Mouse (Mus musculus) heart, postnatal 10 days (tissue): ENCODE results near the gene Col7a1. TPM values are rescaled to one million over a fixed set of nuclear protein-coding genes. Genes with fewer than 3 reads are reported as not detected.

Experiments
- DNase-seq, 2 experiments: peaks; one replicate each; pipeline ENCODE4 v3.0.0; 2021
- intact Hi-C: fragments of 180-260 bp; cut with DNase I; formaldehyde crosslinking; loops from one replicate; pipeline ENCODE4 v1.15.1; 2025
- total RNA-seq, 2 experiments: library from RNA; stranded (reverse); gene quantifications; 2 replicates each; pipeline ENCODE4 v1.2.3; 2021

Gene Col7a1
- total RNA-seq, 2 experiments from 2014 or later, result 1.3 TPM

DNA sequence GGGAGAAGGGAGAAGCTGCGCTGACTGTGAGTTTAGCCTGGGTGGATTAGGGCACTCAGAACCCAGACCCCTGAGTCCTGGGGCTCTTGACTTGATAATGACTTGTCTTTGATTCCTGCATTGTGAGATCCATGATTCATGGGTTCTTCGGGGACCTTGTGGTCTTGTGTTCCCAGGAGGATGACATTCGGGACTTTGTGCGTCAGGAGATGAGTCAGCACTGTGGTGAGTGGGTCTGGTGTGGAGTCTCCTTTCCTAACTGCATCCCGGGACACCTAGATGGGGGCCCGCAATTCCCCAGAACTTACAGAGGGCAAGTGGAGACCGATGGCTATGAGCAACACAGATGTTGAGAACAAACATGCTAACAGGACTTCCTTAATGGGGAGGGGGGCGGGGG is 29.1 kb downstream of the Col7a1 start:
- no peak for DNase-seq
- intact Hi-C loops, result no loop called here

DNA sequence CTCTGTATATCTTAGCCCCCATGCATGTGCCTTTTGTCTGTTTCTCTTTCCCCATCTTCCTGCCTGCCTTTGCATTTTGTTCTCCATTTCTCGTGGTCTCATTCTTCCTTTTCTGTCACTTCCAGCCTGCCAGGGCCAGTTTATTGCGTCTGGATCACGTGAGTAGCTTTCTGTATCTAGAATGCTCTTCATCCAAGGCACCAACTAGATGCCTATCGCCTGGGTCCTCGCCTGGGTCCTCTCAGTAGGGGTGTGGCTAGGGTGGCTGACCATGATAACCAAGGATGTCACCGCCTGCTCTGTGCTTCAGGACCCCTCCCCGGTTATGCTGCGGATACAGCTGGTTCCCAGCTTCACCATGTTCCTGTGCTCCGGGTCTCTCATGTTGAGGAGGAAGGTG is 29.8 kb downstream of the Col7a1 start:
- intact Hi-C loops, result loop anchor here (1.0 kb wide), 1 partner anchor 16 kb away; no protein-coding TSS in a partner anchor
- no peak for DNase-seq

DNA sequence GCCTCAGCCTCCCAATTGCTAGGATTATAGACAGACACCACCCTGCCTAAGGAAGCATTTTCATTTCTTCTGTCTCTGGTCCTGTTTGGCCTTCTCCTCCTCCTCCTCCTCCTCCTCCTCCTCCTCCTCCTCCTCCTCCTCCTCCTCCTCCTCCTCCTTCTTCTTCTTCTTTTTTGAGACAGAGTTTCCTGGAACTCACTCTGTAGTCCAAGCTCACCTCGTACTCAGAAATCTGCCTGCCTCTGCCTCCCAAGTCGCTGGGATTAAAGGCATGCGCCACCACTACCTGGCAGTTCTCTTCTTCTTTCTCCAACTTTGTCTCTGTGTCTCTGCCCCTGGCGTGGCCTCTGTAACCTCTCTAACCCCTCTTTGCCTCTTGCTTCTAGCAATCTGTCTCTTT is 32.3 kb downstream of the Col7a1 start, which contains the start of gene Ucn2:
Gene Ucn2, plus strand, starts transcription at position 301 of the 400 bp plus-strand sequence.
- intact Hi-C loops, result no loop called here
- DNase-seq, result no peak

DNA sequence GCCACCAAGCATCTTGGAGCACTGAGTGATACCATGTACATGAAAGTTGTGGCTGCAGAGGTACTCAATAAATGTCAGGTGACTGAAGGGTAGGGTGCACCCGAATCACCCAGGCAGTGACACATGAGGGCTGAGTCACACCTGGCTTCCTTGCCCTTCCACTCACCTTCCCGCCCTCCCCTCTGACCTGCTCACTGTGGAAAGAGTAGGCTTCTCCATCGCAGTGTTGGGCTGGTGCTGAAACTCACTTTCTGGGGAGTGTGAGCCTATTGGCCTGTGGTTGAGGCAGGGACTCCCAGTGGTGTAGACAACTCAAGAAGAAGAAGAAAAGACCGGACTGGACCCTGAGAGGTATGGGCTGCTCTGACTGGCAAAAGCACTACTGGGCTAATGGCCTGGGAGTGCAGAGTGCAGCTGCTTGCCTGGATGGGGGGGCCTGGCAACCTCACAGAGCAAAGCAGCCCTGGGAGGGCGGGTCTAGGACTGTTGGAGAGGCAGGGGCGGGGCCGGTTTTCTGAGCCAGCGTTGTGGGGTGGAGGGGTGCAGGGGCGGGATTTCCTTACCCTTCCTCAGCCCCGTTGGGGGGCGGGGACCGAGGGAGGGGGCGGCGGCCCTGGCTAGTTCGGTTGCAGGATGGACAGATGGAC is 34.4 kb downstream of the Col7a1 start:
- intact Hi-C loops, result loop anchor here (2.0 kb wide), 1 partner anchor 51 kb away; the partner anchor contains the start of gene Uqcrc1
- DNase-seq, result peak; percentile 62 to 68

DNA sequence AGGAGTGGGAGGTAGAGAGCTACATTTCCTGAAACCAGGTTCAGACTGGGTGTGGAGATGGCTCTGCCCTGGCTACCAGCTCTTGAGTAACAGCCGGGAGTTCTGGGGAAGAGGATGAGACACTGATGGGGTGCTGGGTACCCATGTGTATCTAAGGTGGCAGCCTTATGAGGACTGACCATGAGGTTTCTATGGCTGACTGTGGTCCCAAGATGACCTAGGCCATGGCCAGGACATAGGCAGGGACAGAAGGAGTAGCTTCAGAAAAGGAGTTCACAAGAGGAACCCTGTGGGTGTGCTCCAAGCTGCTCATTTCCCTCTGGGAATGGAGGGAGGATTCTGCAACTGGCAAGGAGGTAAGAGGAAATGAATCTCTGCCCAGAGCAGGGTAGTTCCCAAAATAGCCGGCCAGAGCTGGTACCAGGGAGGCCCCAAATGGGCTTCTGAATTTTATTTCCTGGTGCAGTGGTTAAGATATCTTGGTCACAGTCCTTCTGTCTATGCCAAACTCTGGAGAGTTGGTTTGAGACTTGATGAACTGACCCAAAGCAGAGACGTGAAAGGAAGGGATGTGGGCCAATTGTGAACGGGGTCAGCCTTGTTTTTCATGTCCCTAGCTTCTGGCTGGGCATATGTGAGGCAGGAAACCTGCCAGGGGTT is 36.5 kb downstream of the Col7a1 start:
- peak; percentile 62 to 63 for DNase-seq
- intact Hi-C loops, result loop anchor here (2.0 kb wide), 1 partner anchor 53 kb away; the partner anchor contains the start of gene Uqcrc1

DNA sequence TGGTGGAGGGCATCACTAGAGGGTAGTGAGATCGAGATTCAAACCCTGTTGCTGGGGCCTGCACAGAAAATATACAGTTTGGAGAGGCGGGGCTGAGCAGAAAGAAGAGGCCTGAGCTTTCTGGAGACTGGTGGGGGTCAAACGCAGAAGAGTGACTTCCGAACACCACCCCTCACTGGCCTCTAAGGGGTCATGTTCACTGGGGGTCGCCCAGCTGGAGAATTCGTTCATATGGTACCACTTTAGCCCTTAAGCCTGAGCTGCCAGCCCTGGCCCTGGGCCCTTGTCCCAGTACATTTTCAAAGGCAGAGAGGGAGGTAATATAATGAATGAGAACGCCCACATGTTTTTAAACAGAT is 37.1 kb downstream of the Col7a1 start:
- intact Hi-C loops, result no loop called here
- DNase-seq, result no peak

DNA sequence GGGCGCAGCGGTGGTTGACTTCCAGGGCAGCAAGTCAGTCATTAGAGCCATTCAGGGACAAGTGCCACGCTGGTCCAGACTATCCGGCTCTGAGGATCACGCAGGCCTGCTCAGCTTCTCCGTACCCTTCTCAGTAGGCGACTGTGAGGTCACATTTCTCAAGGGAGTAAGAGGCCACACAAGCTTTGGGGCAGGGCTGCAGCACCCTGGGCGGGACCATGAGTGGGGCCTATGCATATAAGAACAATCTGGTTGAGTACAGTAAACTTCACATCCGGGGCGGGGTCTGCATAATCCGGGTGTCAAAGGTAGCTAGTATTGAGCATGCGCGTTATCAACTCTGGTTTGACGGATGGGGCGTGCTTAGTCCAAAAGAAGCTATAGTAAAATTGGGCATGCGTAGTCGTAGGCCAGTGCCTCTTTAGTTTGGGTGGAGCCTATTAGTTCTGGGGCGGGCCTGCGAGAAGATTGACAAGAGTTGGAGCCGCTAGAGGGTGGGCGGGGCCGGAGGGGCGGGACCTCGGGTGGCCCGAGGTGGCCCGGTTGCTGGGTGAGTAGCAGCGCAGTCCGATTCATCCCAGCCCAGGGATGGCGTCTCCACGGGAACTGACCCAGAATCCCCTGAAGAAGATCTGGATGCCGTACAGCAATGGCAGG is 38.2 kb downstream of the Col7a1 start, which contains the start of gene Pfkfb4:
Gene Pfkfb4, plus strand, starts transcription at position 351 of the 657 bp plus-strand sequence.
- intact Hi-C loops, result no loop called here
- peak; percentile 98 for DNase-seq

DNA sequence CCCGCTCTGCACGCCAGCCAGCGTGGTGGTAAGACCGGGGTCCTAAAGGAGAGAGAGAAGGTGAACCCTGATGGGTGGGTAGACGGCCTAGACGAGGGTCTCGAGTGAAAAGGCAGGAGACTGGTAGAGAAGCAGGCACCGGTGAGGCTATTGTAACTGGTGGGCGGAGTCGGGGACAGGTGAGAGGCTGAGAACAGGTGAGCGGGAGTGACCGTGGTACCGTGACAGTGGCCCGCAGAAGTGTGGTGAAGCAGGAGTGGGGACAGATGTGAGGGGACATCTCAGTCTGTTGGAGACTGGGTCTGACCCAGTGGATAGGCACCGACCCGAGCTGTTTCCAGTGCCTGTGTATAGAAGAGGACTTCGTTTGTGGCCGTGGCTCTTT is 38.7 kb downstream of the Col7a1 start:
- DNase-seq, result peak in 1 of 2 experiments; percentile 31

DNA sequence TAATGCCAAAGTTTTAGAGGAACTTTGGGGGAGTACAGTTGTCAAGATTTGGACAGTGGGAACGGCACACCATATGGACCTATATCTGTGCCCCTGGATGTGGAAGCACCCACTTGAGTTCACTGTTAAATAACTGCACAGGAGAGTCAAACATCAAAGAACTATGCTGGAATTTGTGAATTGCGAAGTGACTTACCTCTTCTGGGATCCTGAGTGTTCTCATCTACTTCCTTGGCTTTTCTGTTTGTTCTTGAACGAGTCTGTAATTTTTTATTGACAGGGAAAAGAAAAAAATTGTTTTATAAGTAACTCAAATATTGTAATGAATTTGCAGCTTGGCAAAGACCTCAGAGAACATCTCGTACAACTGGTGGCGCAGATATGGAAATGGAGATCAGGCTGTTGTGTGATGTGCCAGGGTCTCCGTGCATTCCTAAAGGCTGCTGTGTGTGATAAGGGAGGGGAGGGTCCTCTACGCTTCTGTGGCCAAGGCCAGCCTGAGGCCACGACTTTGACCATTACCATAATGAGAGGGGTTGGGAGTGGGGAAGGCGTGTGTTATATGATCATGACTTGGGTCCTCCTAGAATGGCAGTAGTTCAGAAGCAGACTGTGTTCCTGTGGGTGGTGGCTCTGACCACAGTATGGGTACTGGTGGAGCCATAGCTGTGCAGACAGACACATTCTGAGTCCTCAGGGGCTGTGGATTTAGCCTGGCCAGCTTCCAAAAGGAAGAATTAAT is 39.4 kb downstream of the Col7a1 start:
- intact Hi-C loops, result no loop called here

More for the DNA sequence above, 38.7 kb downstream of the Col7a1 start:
- intact Hi-C loops, result no loop called here

DNA sequence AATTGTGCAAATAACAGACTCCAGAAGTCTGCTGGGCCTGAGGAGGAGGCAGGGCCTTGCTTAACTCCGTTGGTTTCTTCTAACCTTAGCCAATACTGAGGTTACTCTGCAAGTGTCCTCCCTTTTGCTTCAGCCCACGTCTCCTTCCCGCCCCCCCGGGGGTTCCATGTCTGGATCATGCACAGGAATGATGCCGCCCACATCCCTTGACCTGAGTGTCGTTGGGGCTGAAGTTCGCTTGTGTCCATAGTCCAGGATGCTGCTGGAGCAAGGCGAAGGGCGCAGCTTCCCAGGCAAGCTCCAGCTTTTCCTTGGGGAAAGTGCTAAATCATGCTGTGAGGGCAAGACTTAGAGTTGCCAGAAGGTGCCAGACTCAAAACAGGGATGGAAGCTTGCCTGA is 43.0 kb downstream of the Col7a1 start:
- no peak for DNase-seq
- intact Hi-C loops, result no loop called here

More for the DNA sequence above, 39.4 kb downstream of the Col7a1 start:
- no peak for DNase-seq

DNA sequence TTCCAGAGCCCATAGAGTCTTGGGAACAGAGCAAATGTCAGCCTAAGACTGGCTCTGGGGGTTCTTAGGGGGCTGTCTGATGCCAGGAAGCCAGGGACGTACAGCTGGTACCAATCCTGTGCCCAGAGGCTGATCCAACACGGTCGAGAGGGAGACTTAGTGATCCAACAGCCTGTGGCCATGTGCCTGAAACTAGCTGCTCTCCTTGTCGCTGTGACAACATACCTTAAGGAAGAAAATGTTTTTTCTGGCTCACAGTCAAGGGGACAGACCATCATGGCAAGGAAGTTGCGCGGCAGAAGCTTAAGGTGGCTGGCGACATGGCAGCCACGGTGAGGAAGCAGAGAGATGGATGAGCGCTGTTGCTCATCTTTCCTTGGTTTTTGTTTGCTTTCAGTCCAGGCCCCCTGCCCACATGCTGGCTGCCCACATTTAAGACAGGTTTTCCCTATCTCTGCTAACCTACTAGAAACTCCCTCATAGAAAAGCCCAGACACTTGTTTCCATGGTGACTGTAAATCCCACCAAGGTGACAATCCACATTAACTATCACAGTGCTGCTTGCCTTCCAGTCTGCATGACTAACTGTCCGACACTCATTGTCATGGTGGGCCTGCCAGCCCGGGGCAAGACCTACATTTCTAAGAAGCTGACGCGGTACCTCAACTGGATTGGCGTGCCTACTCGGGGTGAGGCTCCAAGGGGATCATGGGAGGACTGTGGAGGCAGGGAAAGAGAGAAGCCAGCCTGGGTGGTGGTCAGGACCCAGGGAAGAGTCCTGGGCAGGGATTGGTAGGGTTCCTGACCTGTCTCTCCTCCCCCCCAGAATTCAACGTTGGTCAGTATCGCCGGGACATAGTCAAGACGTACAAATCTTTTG is 45.1 kb downstream of the Col7a1 start:
- DNase-seq, result no peak
- intact Hi-C loops, result loop anchor here (1.0 kb wide), 1 partner anchor 15 kb away; no protein-coding TSS in a partner anchor

DNA sequence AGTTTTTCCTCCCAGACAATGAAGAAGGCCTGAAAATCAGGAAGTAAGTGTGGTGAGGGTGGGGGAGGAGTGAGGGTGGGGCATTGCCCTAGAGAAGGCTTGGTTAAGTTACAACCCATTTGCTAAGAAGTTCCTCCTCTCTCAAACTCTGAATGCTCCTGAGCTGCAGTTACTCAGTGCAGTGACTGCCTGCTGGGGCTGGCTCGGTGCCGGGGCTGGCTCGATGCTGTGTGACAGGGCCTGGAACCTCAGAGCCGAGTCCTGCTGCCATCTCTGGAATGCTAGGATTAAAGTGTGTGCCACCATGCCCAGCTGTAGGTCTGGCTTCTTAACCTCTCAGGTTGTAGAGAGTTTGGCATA is 45.8 kb downstream of the Col7a1 start:
- no peak for DNase-seq
- intact Hi-C loops, result loop anchor here (1.0 kb wide), 1 partner anchor 16 kb away; no protein-coding TSS in a partner anchor

DNA sequence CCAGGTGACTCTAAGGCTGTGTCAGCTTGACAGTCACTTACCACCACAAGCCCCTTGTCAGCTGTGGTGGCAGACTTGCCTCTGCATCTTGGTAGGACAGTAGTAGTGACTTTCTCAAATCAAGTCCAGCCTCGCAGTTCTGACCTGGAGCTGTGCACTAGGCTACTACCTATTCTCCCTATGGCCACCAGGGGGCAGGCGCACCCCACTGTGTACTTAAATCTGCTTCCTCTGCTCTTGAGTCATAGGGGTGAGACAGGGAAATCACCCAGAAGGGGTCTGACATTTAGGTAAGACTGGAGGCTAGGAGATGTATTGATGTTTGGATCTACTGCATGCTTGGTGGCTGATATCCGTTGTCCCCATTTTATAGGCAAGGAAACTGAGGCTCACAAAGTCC is 47.3 kb downstream of the Col7a1 start:
- intact Hi-C loops, result loop anchor here (1.0 to 5.0 kb wide), 3 partner anchors 37 to 862 kb away; partner anchors contain the start of genes Shisa5 and Trex1
- peak; percentile 71 to 74 for DNase-seq

DNA sequence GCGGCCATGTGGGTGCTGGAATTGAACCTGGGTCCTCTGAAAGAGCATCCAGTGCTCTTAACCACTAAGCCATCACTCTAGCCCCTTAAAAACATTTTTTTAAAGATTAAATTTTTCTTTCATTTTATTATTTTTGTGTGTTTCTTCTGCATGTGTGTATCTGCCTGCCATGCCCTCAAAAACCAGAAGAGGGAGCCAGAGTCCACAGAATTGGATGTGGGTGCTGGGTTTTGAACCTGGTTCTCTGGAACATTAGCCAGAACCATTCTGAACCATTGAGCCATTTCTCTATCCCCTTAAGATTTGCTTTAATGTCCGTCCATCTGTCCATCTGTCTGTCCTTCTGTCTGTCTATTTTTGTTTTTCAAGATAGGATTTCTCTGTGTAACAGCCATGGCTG is 49.8 kb downstream of the Col7a1 start:
- peak; percentile 47 to 72 for DNase-seq
- intact Hi-C loops, result loop anchor here (1.0 to 5.0 kb wide), 3 partner anchors 34 to 859 kb away; partner anchors contain the start of gene Shisa5

DNA sequence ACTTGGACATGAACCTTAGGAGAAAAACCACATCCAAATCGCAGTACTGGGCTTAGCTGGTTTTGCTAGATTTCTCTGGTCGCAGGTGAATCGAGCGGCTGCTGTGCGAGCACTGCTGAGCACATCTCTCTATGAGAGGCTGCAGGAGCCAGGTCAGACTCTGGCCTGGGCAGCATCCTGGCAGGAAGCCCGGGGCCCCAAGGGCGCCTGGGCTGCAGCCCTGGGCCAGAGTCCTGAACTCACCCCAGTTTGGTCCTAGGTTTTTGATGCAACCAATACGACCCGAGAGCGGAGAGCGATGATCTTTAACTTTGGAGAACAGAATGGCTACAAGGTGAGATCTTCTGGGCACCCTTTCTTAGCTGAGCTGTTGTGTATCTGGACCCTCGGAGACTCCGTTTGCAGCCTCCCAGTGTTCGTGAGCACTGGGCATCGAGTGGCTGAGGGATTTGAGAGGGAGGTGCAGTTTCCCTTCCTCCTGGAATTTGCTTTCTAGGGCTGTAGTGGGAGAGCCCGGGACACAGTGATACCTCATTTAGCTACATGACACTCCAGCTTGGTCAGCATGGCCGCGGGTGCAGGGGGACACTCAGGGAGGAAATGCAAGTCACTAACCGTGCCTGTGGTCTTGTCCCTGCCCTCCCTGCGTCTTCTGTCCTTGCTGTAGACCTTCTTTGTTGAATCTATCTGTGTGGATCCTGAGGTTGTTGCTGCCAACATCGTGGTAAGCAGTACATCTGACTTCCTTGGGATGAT is 53.8 kb downstream of the Col7a1 start:
- no peak for DNase-seq
- intact Hi-C loops, result no loop called here

DNA sequence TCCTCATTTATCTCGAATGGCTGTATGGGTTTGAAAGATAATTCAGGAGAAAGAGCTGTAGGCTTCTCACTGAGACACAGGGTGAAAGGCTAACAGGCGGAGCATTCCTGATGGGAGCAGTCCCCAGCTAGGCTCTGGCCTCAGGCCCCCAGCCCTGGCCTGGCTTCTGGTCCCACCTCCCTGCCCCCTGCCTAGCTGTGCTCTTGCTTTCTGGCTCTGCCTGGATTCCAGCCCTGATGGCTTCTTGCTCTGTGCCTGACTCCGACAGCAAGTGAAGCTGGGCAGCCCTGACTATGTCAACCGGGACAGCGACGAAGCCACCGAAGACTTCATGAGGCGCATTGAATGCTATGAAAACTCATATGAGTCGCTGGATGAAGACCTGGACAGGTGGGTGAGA is 54.7 kb downstream of the Col7a1 start:
- DNase-seq, result no peak
- intact Hi-C loops, result no loop called here

DNA sequence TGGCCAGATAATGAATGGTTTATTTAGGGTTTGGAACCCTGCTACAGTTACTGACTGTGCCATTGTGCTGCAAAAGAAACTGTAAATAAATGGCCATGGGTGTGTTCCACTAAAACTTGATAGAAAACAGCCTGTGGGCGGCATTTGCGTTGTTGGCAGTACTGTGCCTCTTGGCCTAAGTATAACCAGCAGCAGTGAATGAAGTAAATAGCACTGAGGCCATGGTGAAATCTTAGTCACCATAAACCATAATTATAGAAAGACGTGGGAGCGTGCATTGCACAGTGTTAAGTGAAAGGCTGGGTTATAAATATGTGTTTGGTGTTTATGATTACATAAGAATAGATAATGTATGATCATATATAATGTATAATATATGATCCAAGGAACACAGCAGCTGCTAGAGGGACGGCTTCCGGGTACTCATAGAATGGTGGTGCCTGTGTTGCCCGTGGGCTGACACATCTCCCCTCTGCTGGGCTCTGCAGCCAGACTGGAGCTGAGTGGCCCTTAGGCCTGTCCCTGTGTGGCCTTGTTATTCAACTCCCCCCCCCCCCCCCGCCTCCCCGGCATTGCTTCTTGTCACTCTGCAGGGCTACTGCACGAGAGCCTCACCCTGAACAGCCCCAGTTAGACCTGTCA is 55.7 kb downstream of the Col7a1 start:
- intact Hi-C loops, result no loop called here
- peak in 1 of 2 experiments; percentile 27 for DNase-seq

DNA sequence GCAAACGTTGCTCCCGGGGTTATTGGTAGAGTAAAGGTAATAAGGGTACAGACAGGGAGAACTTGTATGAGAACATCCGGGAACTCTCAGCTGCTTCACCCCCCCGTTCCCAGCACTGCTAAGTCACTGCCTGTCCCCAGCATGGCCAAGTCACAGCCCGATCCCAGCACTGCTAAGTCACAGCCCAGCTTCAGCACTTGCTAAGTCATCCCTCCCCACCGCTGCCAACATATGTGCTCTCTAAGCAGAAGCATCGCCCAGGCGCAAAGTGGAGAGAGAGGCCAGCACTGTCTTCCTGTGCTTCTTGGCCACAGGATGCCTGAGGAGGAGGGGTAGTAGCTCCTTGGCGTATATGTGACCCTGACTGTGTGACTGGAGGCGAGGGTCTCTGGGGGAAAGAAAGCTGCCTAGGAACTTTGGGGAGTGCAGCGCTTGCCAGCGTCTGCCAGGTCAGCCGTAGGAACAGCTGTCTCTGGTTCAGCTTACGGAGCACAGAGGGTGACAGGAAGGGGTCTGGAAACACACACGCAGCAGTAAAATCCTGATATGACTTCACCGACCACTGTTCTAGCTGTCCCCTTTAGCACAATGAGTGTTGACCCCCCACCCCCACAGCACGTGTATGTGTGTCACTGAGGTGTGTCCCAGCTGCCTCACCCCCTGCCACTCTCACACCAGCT is 56.4 kb downstream of the Col7a1 start:
- intact Hi-C loops, result no loop called here
- peak; percentile 61 to 64 for DNase-seq
